Mouse (Mus musculus) heart, postnatal 0 days (tissue): ENCODE results near the gene Atxn2.

Experiments used
- CTCF ChIP-seq: IDR thresholded peaks from 2 replicates; pipeline ENCODE4 v1.5.1; 2016; ENCODE audit warnings: antibody characterized with exemption, control low read depth, low read depth
- EP300 ChIP-seq: IDR thresholded peaks from 2 replicates; pipeline ENCODE4 v1.6.1; 2016; ENCODE audit warnings: antibody characterized with exemption, low read depth

- TF ChIP-seq CTCF (peak; percentile 36; the same call in 1 of the 2 replicates), EP300 (no peak)
Measured at GRCm38 (mm10) chr5:121782467-121782866, 71.3 kb downstream of the Atxn2 start.
